Mouse (Mus musculus) liver, embryonic 14.5 days (tissue): ENCODE measurements around the gene Tmem62.

Source experiments
- CTCF ChIP-seq: IDR thresholded peaks from 2 replicates; pipeline ENCODE4 v1.5.1; 2016; ENCODE audit warnings: antibody characterized with exemption, low read depth, control low read depth
- EP300 ChIP-seq: IDR thresholded peaks from 2 replicates; pipeline ENCODE4 v1.6.1; 2016; ENCODE audit warnings: antibody characterized with exemption, low read depth

DNA sequence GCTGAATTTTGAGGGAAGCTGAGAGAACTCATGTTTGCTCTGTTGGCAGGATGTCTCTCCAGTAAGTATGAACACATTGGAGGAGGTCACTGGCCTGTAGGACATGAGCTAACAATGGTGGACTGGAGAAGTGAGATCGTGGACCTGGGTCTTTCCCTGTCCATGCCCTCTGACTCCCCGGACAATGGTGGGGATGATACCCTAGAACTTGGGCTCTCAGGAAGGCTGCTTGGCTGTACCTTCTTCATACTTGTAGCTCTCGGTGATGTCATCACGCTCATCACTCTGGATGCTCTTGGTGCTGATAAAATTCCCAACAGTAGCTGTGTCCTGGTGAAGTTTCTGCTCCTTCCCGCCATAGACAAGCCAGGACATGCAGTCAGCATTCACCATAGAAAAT, 75.4 kb downstream of the Tmem62 start:
- TF ChIP-seq CTCF = no peak
- TF ChIP-seq EP300 = no peak
